8 mouse cellular contexts compared by ENCODE assay signal in the genomic region with DNA sequence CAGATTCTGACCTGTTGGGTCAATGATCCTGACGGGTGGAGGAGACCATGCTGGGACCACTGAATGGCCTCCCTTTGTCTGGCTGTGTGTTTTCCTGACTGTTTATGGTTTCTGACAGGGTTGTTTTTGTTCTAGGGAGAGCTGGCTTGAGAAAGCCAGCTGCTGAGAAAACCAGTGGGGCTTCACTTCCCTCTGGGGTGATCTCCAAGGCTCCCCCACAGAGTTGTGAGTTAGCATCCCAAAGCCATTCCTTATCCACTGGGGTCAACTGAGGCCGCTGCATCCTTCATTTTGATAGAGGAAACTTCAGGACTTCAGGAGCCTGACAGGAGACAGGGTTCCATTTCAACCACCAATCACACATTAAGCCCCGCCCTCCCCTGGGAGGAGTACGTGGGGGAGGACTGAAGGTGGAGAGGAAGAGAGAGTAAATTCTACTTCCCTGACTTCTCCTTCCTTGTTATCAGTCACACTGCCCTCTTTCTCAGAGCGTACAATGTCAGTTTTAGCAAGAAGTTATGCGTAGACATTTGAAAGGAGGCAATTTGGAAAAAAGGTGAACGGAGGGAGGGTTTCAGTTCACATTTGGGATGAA. TPM values are rescaled to one million over a fixed set of nuclear protein-coding genes. Genes with fewer than 3 reads are reported as not detected.
DNase-seq lines count a peak whose midpoint lies in the region; ATAC-seq lines count a peak whose summit lies in the region.

No protein-coding gene starts in this region.

- H3K27me3 ChIP-seq in forebrain, embryonic 16.5 days (replicated peaks; ENCODE audit: control insufficient read depth, insufficient read depth, low read length), result no peaks in the 10 kb centered on the region
- no peaks in the 10 kb centered on the region for H3K27me3 ChIP-seq in intestine, embryonic 16.5 days (replicated peaks; ENCODE audit: control insufficient read depth, insufficient read depth, low read length)
- no peaks in the 10 kb centered on the region for H3K27me3 ChIP-seq in liver, embryonic 16.5 days (ENCODE audit: control insufficient read depth, insufficient read depth, low read depth, low read length)
- H3K27me3 ChIP-seq in neural tube, embryonic 13.5 days, result peaks cover 52% of the 10 kb centered on the region

- WGBS in forebrain, embryonic 16.5 days, result 12% methylated on average over 7 of the region's 7 CpGs
- 18% methylated on average over 7 of the region's 7 CpGs for WGBS in intestine, embryonic 16.5 days
- WGBS in liver, embryonic 16.5 days (ENCODE audit: insufficient replicate concordance), result 5% methylated on average over 7 of the region's 7 CpGs
- 3% methylated on average over 7 of the region's 7 CpGs for WGBS in neural tube, embryonic 13.5 days

- H3K4me1 ChIP-seq in forebrain, embryonic 16.5 days (replicated peaks; ENCODE audit: control insufficient read depth, insufficient read depth, low read length), result peaks cover 27% of the 10 kb centered on the region
- peaks cover 49% of the 10 kb centered on the region for H3K4me1 ChIP-seq in intestine, embryonic 16.5 days (ENCODE audit: control insufficient read depth, insufficient read depth, low read length)
- peaks cover 27% of the 10 kb centered on the region for H3K4me1 ChIP-seq in liver, embryonic 16.5 days (ENCODE audit: control insufficient read depth, low read depth, low read length)
- H3K4me1 ChIP-seq in neural tube, embryonic 13.5 days (replicated peaks), result peaks cover 43% of the 10 kb centered on the region

- H3K27ac ChIP-seq in forebrain, embryonic 16.5 days (ENCODE audit: low read length), result no peak overlapping the region
- 0 out of 2 replicates have a peak overlapping the region, but pooled peaks have one; percentile 27 for H3K27ac ChIP-seq in intestine, embryonic 16.5 days (ENCODE audit: low read length)
- peak overlapping the region; percentile 65 for H3K27ac ChIP-seq in liver, embryonic 16.5 days (ENCODE audit: low read length)
- H3K27ac ChIP-seq in neural tube, embryonic 13.5 days (replicated peaks), result no peak overlapping the region

- peak overlapping the region; percentile 38 for H3K4me2 ChIP-seq in forebrain, embryonic 16.5 days (ENCODE audit: low read length)
- H3K4me2 ChIP-seq in intestine, embryonic 16.5 days (ENCODE audit: low read depth, low read length), result peak overlapping the region; percentile 28
- H3K4me2 ChIP-seq in liver, embryonic 16.5 days (ENCODE audit: low read depth, low read length), result peak overlapping the region; percentile 68
- peak overlapping the region; percentile 49 for H3K4me2 ChIP-seq in neural tube, embryonic 13.5 days

- no peak overlapping the region for H3K4me3 ChIP-seq in forebrain, embryonic 16.5 days (replicated peaks; ENCODE audit: low read length)
- H3K4me3 ChIP-seq in intestine, embryonic 16.5 days (ENCODE audit: low read length), result peak overlapping the region; percentile 24
- peak overlapping the region; percentile 55 for H3K4me3 ChIP-seq in liver, embryonic 16.5 days (ENCODE audit: low read depth, low read length)
- H3K4me3 ChIP-seq in neural tube, embryonic 13.5 days, result peak overlapping the region; percentile 17; the same call in 1 of the 2 replicates

- H3K9ac ChIP-seq in forebrain, embryonic 16.5 days (replicated peaks; ENCODE audit: low read depth, low read length), result no peak overlapping the region
- peak overlapping the region; percentile 14 for H3K9ac ChIP-seq in intestine, embryonic 16.5 days (ENCODE audit: low read depth, low read length)
- peak overlapping the region; percentile 58 for H3K9ac ChIP-seq in liver, embryonic 16.5 days (ENCODE audit: low read depth, low read length)
- H3K9ac ChIP-seq in neural tube, embryonic 13.5 days, result no peak overlapping the region; the same call in 1 of the 2 replicates

- ATAC-seq in forebrain, embryonic 16.5 days, result no peak
- ATAC-seq in intestine, embryonic 16.5 days, result peak; percentile 67
- peak; percentile 82 for ATAC-seq in liver, embryonic 16.5 days (ENCODE audit: low read depth)
- ATAC-seq in neural tube, embryonic 13.5 days (ENCODE audit: low read depth), result no peak

- no peaks in the 10 kb centered on the region for H3K36me3 ChIP-seq in forebrain, embryonic 16.5 days (ENCODE audit: control insufficient read depth, insufficient read depth)
- no peaks in the 10 kb centered on the region for H3K36me3 ChIP-seq in intestine, embryonic 16.5 days (ENCODE audit: control insufficient read depth, insufficient read depth, low read length)
- no peaks in the 10 kb centered on the region for H3K36me3 ChIP-seq in liver, embryonic 16.5 days (ENCODE audit: control insufficient read depth, insufficient read depth)
- H3K36me3 ChIP-seq in neural tube, embryonic 13.5 days, result no peaks in the 10 kb centered on the region

- H3K9me3 ChIP-seq in forebrain, embryonic 16.5 days (ENCODE audit: control insufficient read depth, low read length), result no peaks in the 10 kb centered on the region
- no peaks in the 10 kb centered on the region for H3K9me3 ChIP-seq in intestine, embryonic 16.5 days (ENCODE audit: control insufficient read depth, low read length)
- H3K9me3 ChIP-seq in liver, embryonic 16.5 days (replicated peaks; ENCODE audit: control insufficient read depth, low read length), result no peaks in the 10 kb centered on the region
- no peaks in the 10 kb centered on the region for H3K9me3 ChIP-seq in neural tube, embryonic 13.5 days

- peak; percentile 24 to 46 for DNase-seq in adrenal gland, postnatal 36 days
- DNase-seq in adrenal gland, adult 18-20 months (ENCODE audit: low spot score in 2 of 2), result no peak
- peak; percentile 74 for DNase-seq in c-Kit-positive CD71-positive TER-119-negative erythroid progenitor cells, embryonic 14.5 days (ENCODE audit: low read depth)
- DNase-seq in frontal cortex, postnatal 25 days (ENCODE audit: low spot score in 2 of 2), result no peak

RNA-seq across cellular contexts. Expression of a gene that starts 49.3 kb away (rescaled TPM):
- total RNA-seq in adrenal gland, postnatal 36 days (2021), result 1 to 10 TPM; 2.0 to 6.4 TPM
- 1 to 10 TPM; 2.1 to 3.5 TPM for total RNA-seq in adrenal gland, adult 18-20 months (2021)
- 44.7 and 51.7 TPM in 2 replicates for polyA plus RNA-seq in forebrain, embryonic 16.5 days (2015; fragmentation: Nextera tagmentation; extraction: Ambion mirVana)
- 15.4 and 17.4 TPM in 2 replicates for polyA plus RNA-seq in intestine, embryonic 16.5 days (2015; fragmentation: Nextera tagmentation; extraction: Ambion mirVana)
- 4.8 and 5.5 TPM in 2 replicates for polyA plus RNA-seq in liver, embryonic 16.5 days (2015; fragmentation: Nextera tagmentation; extraction: Ambion mirVana)
- 24.4 and 27.2 TPM in 2 replicates for polyA plus RNA-seq in neural tube, embryonic 13.5 days (2015; fragmentation: Nextera tagmentation; extraction: Ambion mirVana)

Comparison
In these comparisons a context has a peak if more than half of its experiments do, and no peak if none do; other contexts are left out.
1. DNase-seq: peak in adrenal gland, postnatal 36 days (2 of 2) and c-Kit-positive CD71-positive TER-119-negative erythroid progenitor cells, embryonic 14.5 days (single experiment); none in adrenal gland, adult 18-20 months (0 of 2) and frontal cortex, postnatal 25 days (0 of 2).
2. ATAC-seq: peak in intestine, embryonic 16.5 days (single experiment) and liver, embryonic 16.5 days (single experiment); none in forebrain, embryonic 16.5 days (single experiment) and neural tube, embryonic 13.5 days (single experiment).
3. H3K27ac ChIP-seq: peak in intestine, embryonic 16.5 days (single experiment) and liver, embryonic 16.5 days (single experiment); none in forebrain, embryonic 16.5 days (single experiment) and neural tube, embryonic 13.5 days (single experiment).
4. H3K9ac ChIP-seq: peak in intestine, embryonic 16.5 days (single experiment) and liver, embryonic 16.5 days (single experiment); none in forebrain, embryonic 16.5 days (single experiment) and neural tube, embryonic 13.5 days (single experiment).
5. Peak in every context shown above with its lines, with median percentiles within 50 percentile points of each other: H3K4me2 ChIP-seq.